Mouse (Mus musculus) liver, embryonic 14.5 days (tissue): ENCODE data around the gene Prmt8. TPM values are rescaled to one million over a fixed set of nuclear protein-coding genes. Genes with fewer than 3 reads are reported as not detected.

Experiments
- ATAC-seq: fragments of 200-750 bp; cut with Nextera tagmentation; 2 replicates; pipeline ENCODE4 v1.8.0; 2017; ENCODE audit warnings: moderate number of reproducible peaks, mild to moderate bottlenecking, moderate library complexity; ENCODE audit not compliant: insufficient read depth
- DNase-seq, 3 experiments: peaks; one replicate each; pipeline ENCODE4 v3.0.0-alpha.2; 2012 to 2013; ENCODE audit warnings: low read depth in 3 of 3, low spot score in 3 of 3
- H3K27ac ChIP-seq: fragments of 300-500 bp; sonication (generic); 2 replicates; pipeline ENCODE4 v1.5.1; 2014; ENCODE audit warnings: moderate library complexity, mild to moderate bottlenecking, control low read depth, inconsistent platforms
- H3K27me3 ChIP-seq: fragments of 300-500 bp; sonication (generic); 2 replicates; pipeline ENCODE4 v1.6.1; 2014; ENCODE audit warnings: mild to moderate bottlenecking, low read length, moderate library complexity; ENCODE audit not compliant: control insufficient read depth, insufficient read depth
- H3K36me3 ChIP-seq: fragments of 300-500 bp; sonication (generic); replicated peaks from 2 replicates; pipeline ENCODE4 v1.6.1; 2014; ENCODE audit warnings: low read depth; ENCODE audit not compliant: control insufficient read depth, insufficient read depth
- H3K4me1 ChIP-seq, 2 experiments: fragments of 200-500 bp in 1 of 2; fragments of 300-500 bp in 1 of 2; sonication (generic) in 1 of 2; replicated peaks; 2 replicates each; pipeline ENCODE4 v1.6.1; 2012 to 2014; ENCODE audit warnings: antibody characterized with exemption in 1 of 2, inconsistent platforms in 1 of 2, low read length in 1 of 2; ENCODE audit not compliant: control insufficient read depth in 2 of 2, insufficient read depth in 2 of 2
- H3K4me2 ChIP-seq: fragments of 300-500 bp; sonication (generic); 2 replicates; pipeline ENCODE4 v1.6.1; 2014; ENCODE audit warnings: low read depth, mild to moderate bottlenecking, control low read depth, moderate library complexity
- H3K4me3 ChIP-seq, 2 experiments: fragments of 200-500 bp in 1 of 2; fragments of 300-500 bp in 1 of 2; sonication (generic) in 1 of 2; 2 replicates each; pipeline ENCODE4 v1.5.1; 2012 to 2014; ENCODE audit warnings: low read depth in 2 of 2, low read length in 2 of 2, mild to moderate bottlenecking in 2 of 2, control low read depth in 1 of 2, inconsistent platforms in 1 of 2, moderate library complexity in 1 of 2; ENCODE audit not compliant: insufficient read depth in 1 of 2
- H3K9ac ChIP-seq: fragments of 300-500 bp; sonication (generic); replicated peaks from 2 replicates; pipeline ENCODE4 v1.6.1; 2014; ENCODE audit warnings: mild to moderate bottlenecking, control low read depth, moderate library complexity
- H3K9me3 ChIP-seq: fragments of 300-500 bp; sonication (generic); 2 replicates; pipeline ENCODE4 v1.6.1; 2016; ENCODE audit warnings: low read length, mixed read lengths; ENCODE audit not compliant: control insufficient read depth
- CTCF ChIP-seq: IDR thresholded peaks from 2 replicates; pipeline ENCODE4 v1.5.1; 2016; ENCODE audit warnings: antibody characterized with exemption, low read depth, control low read depth
- EP300 ChIP-seq: IDR thresholded peaks from 2 replicates; pipeline ENCODE4 v1.6.1; 2016; ENCODE audit warnings: antibody characterized with exemption, low read depth
- WGBS: fragments of 180-500 bp; shearing (Covaris S2); extraction: QIAGEN DNeasy Blood & Tissue Kit; methylation state at CpG from one replicate; pipeline ENCODE4 v1.1.7; 2014; ENCODE audit not compliant: insufficient replicate concordance; 5-methylcytosine and 5-hydroxymethylcytosine counted together
- polyA plus RNA-seq, 2 experiments: library from polyadenylated mRNA; depleted of rRNA in 1 of 2; stranded (reverse) in 1 of 2; unstranded in 1 of 2; fragments of >200 nt; fragmentation: Nextera tagmentation in 1 of 2; extraction: Ambion mirVana in 1 of 2; gene quantifications; 2 replicates each; pipeline versions ENCODE4 v1.2.1 to v1.2.3; 2012 to 2014

The Prmt8 gene
- polyA plus RNA-seq, 2 experiments, result 0.05 TPM; not detected in 1

DNA sequence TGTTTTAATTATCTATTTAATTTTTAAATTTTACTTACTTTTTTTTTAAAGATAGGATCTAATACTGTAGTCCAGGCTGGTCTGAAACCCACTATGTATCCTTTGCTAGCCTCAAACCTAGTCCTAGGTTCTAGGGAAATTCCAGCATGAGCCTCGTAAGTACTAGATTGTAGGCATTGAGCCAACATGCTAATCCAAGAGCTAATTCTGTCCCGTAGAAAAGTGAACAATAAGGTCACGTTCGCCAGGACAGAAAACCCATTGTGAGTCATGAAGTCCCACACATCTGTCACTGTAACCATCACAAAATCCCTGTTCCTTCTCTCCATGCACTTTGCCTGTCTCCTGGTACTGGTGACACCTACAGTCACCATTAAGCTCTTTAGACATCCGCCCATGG, 53.8 kb downstream of the Prmt8 start:
- ATAC-seq (no peak), DNase-seq (no peak)
- no peaks in the 10 kb centered on the region for H3K27me3 ChIP-seq
- H3K9me3 ChIP-seq, result no peaks in the 10 kb centered on the region
- H3K4me1 ChIP-seq, result no peaks in the 10 kb centered on the region
- TF ChIP-seq EP300 (no peak), CTCF (no peak)
- H3K27ac ChIP-seq, result no peak overlapping the region
- 60% methylated on average over 5 of the region's 5 CpGs for WGBS
- H3K36me3 ChIP-seq, result no peaks in the 10 kb centered on the region
- no peak overlapping the region for H3K9ac ChIP-seq
- no peak overlapping the region for H3K4me2 ChIP-seq
- no peak overlapping the region for H3K4me3 ChIP-seq

- no peaks in the 10 kb centered on the region for H3K9me3 ChIP-seq
- ATAC-seq (no peak), DNase-seq (no peak)
- no peaks in the 10 kb centered on the region for H3K4me1 ChIP-seq
- TF ChIP-seq EP300 (no peak), CTCF (no peak)
- no peak overlapping the region for H3K4me2 ChIP-seq
- no peaks in the 10 kb centered on the region for H3K36me3 ChIP-seq
- 56% methylated on average over 5 of the region's 5 CpGs for WGBS
- no peak overlapping the region for H3K9ac ChIP-seq
- no peaks in the 10 kb centered on the region for H3K27me3 ChIP-seq
- no peak overlapping the region for H3K27ac ChIP-seq
- no peak overlapping the region for H3K4me3 ChIP-seq
Measured at GRCm38 (mm10) chr6:127714906-127715305, 54.4 kb downstream of the Prmt8 start.

GRCm38 (mm10) chr6:127708218-127708628, 61.0 kb downstream of the Prmt8 start:
- Histone ChIP-seq H3K27ac (no peak overlapping the region), H3K9me3 (no peaks in the 10 kb centered on the region), H3K9ac (no peak overlapping the region), H3K27me3 (no peaks in the 10 kb centered on the region), H3K4me2 (no peak overlapping the region), H3K36me3 (no peaks in the 10 kb centered on the region), H3K4me1 (no peaks in the 10 kb centered on the region), H3K4me3 (no peak overlapping the region)
- TF ChIP-seq EP300, result no peak
- TF ChIP-seq CTCF, result no peak
- DNase-seq (no peak), ATAC-seq (no peak)
- WGBS, result 18% methylated on average over 1 of the region's 1 CpGs

- 51% methylated on average over 10 of the region's 11 CpGs for WGBS
- H3K36me3 ChIP-seq, result no peaks in the 10 kb centered on the region
Measured at GRCm38 (mm10) chr6:127701036-127701783, 68.1 kb downstream of the Prmt8 start.

DNA sequence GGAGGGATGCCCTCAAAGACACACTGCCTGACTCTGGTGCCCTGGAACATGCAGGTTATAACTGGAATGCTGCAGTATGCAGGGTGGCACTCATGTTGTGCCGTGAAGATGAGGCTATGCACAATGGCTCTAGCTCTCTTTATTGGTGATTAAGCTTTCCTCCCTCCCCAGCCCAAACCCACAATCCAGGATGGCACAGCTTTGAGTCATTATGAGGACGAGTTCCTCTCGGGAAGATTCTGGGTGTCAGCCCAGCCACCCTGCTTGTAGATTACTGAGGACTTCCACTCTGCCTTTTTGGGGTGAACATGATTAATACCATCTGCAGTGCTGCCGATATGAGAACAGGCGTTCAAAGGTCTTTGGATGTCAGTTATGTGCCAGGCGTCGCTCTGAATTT, 75.6 kb downstream of the Prmt8 start:
- Histone ChIP-seq H3K4me3 (no peak overlapping the region), H3K9ac (no peak overlapping the region), H3K27ac (no peak overlapping the region), H3K36me3 (no peaks in the 10 kb centered on the region), H3K9me3 (no peaks in the 10 kb centered on the region), H3K4me2 (no peak overlapping the region), H3K27me3 (no peaks in the 10 kb centered on the region), H3K4me1 (0 out of 4 replicates have a peak, but pooled peaks cover 0 to 1% of the 10 kb centered on the region in 2 experiments)
- no peak for TF ChIP-seq CTCF
- DNase-seq (no peak), ATAC-seq (no peak)
- WGBS, result 68% methylated on average over 7 of the region's 7 CpGs

More at GRCm38 (mm10) chr6:127701036-127701783, 68.1 kb downstream of the Prmt8 start:
- Histone ChIP-seq H3K4me1 (no peaks in the 10 kb centered on the region), H3K27me3 (no peaks in the 10 kb centered on the region), H3K4me3 (no peak overlapping the region), H3K27ac (no peak overlapping the region), H3K9ac (no peak overlapping the region), H3K4me2 (no peak overlapping the region), H3K9me3 (no peaks in the 10 kb centered on the region)
- TF ChIP-seq CTCF (no peak), EP300 (no peak)
- ATAC-seq (no peak), DNase-seq (no peak)
